Mouse (Mus musculus): ENCODE results near the gene Trim47. TPM values are rescaled to one million over a fixed set of nuclear protein-coding genes. Genes with fewer than 3 reads are reported as not detected.
"Not testable (repeated sequence)": the region's sequence is repeated elsewhere in the genome, so short reads cannot be mapped to it uniquely, and the experiment has no call there.

Gene Trim47
- polyA plus RNA-seq, 1 experiment from 2014 or later = 2.7 TPM

GRCm38 (mm10) chr11:116098711-116099460 lies 28.1 kb downstream of the Trim47 start:
- ATAC-seq (ENCODE audit: low FRiP score) (no peak), DNase-seq (ENCODE audit: low spot score, missing footprints) (no peak)
- H3K36me3 ChIP-seq (ENCODE audit: control insufficient read depth, insufficient read depth, low read length) = no peaks in the 10 kb centered on the region
- H3K9ac ChIP-seq (ENCODE audit: low read length) = no peak overlapping the region
- WGBS = 79% methylated on average over 14 of the region's 14 CpGs
- H3K9me3 ChIP-seq (ENCODE audit: control insufficient read depth, low read length) = 0 out of 2 replicates have a peak, but pooled peaks cover 3% of the 10 kb centered on the region
- no peak overlapping the region for H3K4me3 ChIP-seq (ENCODE audit: low read depth, low read length)
- H3K27me3 ChIP-seq (ENCODE audit: control insufficient read depth, insufficient read depth, low read length) = no peaks in the 10 kb centered on the region
- H3K4me1 ChIP-seq (ENCODE audit: control insufficient read depth, insufficient read depth, low read length) = peaks cover 9% of the 10 kb centered on the region
- no peak overlapping the region for H3K4me2 ChIP-seq
- H3K27ac ChIP-seq (ENCODE audit: low read depth, low read length) = no peak overlapping the region

- DNase-seq (ENCODE audit: low spot score, missing footprints) = peak; percentile 88
- 92% methylated on average over 5 of the region's 5 CpGs for WGBS
- no peak overlapping the region for H3K27ac ChIP-seq (ENCODE audit: low read depth, low read length)
- no peak overlapping the region for H3K9ac ChIP-seq (ENCODE audit: low read length)
- 0 out of 2 replicates have a peak, but pooled peaks cover 3% of the 10 kb centered on the region for H3K9me3 ChIP-seq (ENCODE audit: control insufficient read depth, low read length)
- H3K4me1 ChIP-seq (ENCODE audit: control insufficient read depth, insufficient read depth, low read length) = no peaks in the 10 kb centered on the region
- no peak overlapping the region for H3K4me3 ChIP-seq (ENCODE audit: low read depth, low read length)
- no peaks in the 10 kb centered on the region for H3K36me3 ChIP-seq (ENCODE audit: control insufficient read depth, insufficient read depth, low read length)
- ATAC-seq (ENCODE audit: low FRiP score) = no peak
- no peak overlapping the region for H3K4me2 ChIP-seq
- H3K27me3 ChIP-seq (ENCODE audit: control insufficient read depth, insufficient read depth, low read length) = no peaks in the 10 kb centered on the region
These were observed 30.5 kb downstream of the Trim47 start for GRCm38 (mm10) chr11:116096213-116097108.

- no peaks in the 10 kb centered on the region for H3K36me3 ChIP-seq (ENCODE audit: control insufficient read depth, insufficient read depth, low read length)
- WGBS = 88% methylated on average over 3 of the region's 3 CpGs
- no peaks in the 10 kb centered on the region for H3K27me3 ChIP-seq (ENCODE audit: control insufficient read depth, insufficient read depth, low read length)
- H3K4me1 ChIP-seq (ENCODE audit: control insufficient read depth, insufficient read depth, low read length) = no peaks in the 10 kb centered on the region
- no peak overlapping the region for H3K27ac ChIP-seq (ENCODE audit: low read depth, low read length)
- H3K9me3 ChIP-seq (ENCODE audit: control insufficient read depth, low read length) = 0 out of 2 replicates have a peak, but pooled peaks cover 3% of the 10 kb centered on the region
- no peak overlapping the region for H3K4me2 ChIP-seq
- ATAC-seq (ENCODE audit: low FRiP score) (no peak), DNase-seq (ENCODE audit: low spot score, missing footprints) (no peak)
- no peak overlapping the region for H3K4me3 ChIP-seq (ENCODE audit: low read depth, low read length)
- H3K9ac ChIP-seq (ENCODE audit: low read length) = no peak overlapping the region
These were observed 31.4 kb downstream of the Trim47 start for GRCm38 (mm10) chr11:116095573-116095972.

- no peak for DNase-seq (ENCODE audit: low spot score, missing footprints)
- H3K4me2 ChIP-seq = no peak overlapping the region
- 69% methylated on average over 16 of the region's 16 CpGs for WGBS
- no peak for ATAC-seq (ENCODE audit: low FRiP score)
- H3K9me3 ChIP-seq (ENCODE audit: control insufficient read depth, low read length) = 0 out of 2 replicates have a peak, but pooled peaks cover 3% of the 10 kb centered on the region
- no peak overlapping the region for H3K4me3 ChIP-seq (ENCODE audit: low read depth, low read length)
- H3K27ac ChIP-seq (ENCODE audit: low read depth, low read length) = 0 out of 2 replicates have a peak overlapping the region, but pooled peaks have one; percentile 15
- H3K36me3 ChIP-seq (ENCODE audit: control insufficient read depth, insufficient read depth, low read length) = no peaks in the 10 kb centered on the region
- no peaks in the 10 kb centered on the region for H3K4me1 ChIP-seq (ENCODE audit: control insufficient read depth, insufficient read depth, low read length)
- no peaks in the 10 kb centered on the region for H3K27me3 ChIP-seq (ENCODE audit: control insufficient read depth, insufficient read depth, low read length)
- no peak overlapping the region for H3K9ac ChIP-seq (ENCODE audit: low read length)
These were observed 33.0 kb downstream of the Trim47 start for GRCm38 (mm10) chr11:116093771-116094565.

DNA sequence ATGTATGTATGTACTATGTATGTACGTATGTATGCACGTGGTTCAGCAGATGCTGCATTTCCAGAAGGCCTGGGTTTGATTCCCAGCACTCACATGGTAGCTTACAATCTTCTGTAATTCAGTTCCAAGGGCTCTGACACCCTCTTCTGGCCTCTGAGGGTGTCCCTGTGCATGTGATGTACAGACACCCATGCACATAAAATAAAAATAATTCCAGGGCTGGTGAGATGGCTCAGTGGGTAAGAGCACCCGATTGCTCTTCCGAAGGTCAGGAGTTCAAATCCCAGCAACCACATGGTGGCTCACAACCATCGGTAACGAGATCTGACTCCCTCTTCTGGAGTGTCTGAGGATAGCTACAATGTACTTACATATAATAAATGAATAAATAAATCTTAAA lies 34.1 kb downstream of the Trim47 start:
- H3K4me1 ChIP-seq (ENCODE audit: control insufficient read depth, insufficient read depth, low read length); H3K27ac ChIP-seq (ENCODE audit: low read depth, low read length); H3K36me3 ChIP-seq (ENCODE audit: control insufficient read depth, insufficient read depth, low read length); H3K4me3 ChIP-seq (ENCODE audit: low read depth, low read length); H3K4me2 ChIP-seq; ATAC-seq (ENCODE audit: low FRiP score); DNase-seq (ENCODE audit: low spot score, missing footprints); H3K9me3 ChIP-seq (ENCODE audit: control insufficient read depth, low read length); H3K27me3 ChIP-seq (ENCODE audit: control insufficient read depth, insufficient read depth, low read length); H3K9ac ChIP-seq (ENCODE audit: low read length): not testable (repeated sequence)
- 95% methylated on average over 6 of the region's 6 CpGs for WGBS

- H3K4me2 ChIP-seq = no peak overlapping the region
- no peak overlapping the region for H3K9ac ChIP-seq (ENCODE audit: low read length)
- peaks cover 7% of the 10 kb centered on the region; the same call in 1 of the 2 replicates for H3K4me1 ChIP-seq (ENCODE audit: control insufficient read depth, insufficient read depth, low read length)
- DNase-seq (ENCODE audit: low spot score, missing footprints) (no peak), ATAC-seq (ENCODE audit: low FRiP score) (no peak)
- 88% methylated on average over 6 of the region's 6 CpGs for WGBS
- H3K36me3 ChIP-seq (ENCODE audit: control insufficient read depth, insufficient read depth, low read length) = no peaks in the 10 kb centered on the region
- 0 out of 2 replicates have a peak, but pooled peaks cover under 1% of the 10 kb centered on the region for H3K9me3 ChIP-seq (ENCODE audit: control insufficient read depth, low read length)
- H3K4me3 ChIP-seq (ENCODE audit: low read depth, low read length) = no peak overlapping the region
- no peaks in the 10 kb centered on the region for H3K27me3 ChIP-seq (ENCODE audit: control insufficient read depth, insufficient read depth, low read length)
- no peak overlapping the region for H3K27ac ChIP-seq (ENCODE audit: low read depth, low read length)
These were observed 35.4 kb downstream of the Trim47 start for GRCm38 (mm10) chr11:116091591-116091990.

GRCm38 (mm10) chr11:116089545-116089944 lies 37.5 kb downstream of the Trim47 start:
- Histone ChIP-seq H3K27ac (ENCODE audit: low read depth, low read length) (no peak overlapping the region), H3K4me2 (no peak overlapping the region), H3K36me3 (ENCODE audit: control insufficient read depth, insufficient read depth, low read length) (no peaks in the 10 kb centered on the region), H3K27me3 (ENCODE audit: control insufficient read depth, insufficient read depth, low read length) (no peaks in the 10 kb centered on the region), H3K9ac (ENCODE audit: low read length) (no peak overlapping the region), H3K4me1 (ENCODE audit: control insufficient read depth, insufficient read depth, low read length) (peaks cover 15% of the 10 kb centered on the region), H3K9me3 (ENCODE audit: control insufficient read depth, low read length) (no peaks in the 10 kb centered on the region), H3K4me3 (ENCODE audit: low read depth, low read length) (no peak overlapping the region)
- WGBS = 90% methylated on average over 6 of the region's 6 CpGs
- DNase-seq (ENCODE audit: low spot score, missing footprints) (no peak), ATAC-seq (ENCODE audit: low FRiP score) (no peak)

DNA sequence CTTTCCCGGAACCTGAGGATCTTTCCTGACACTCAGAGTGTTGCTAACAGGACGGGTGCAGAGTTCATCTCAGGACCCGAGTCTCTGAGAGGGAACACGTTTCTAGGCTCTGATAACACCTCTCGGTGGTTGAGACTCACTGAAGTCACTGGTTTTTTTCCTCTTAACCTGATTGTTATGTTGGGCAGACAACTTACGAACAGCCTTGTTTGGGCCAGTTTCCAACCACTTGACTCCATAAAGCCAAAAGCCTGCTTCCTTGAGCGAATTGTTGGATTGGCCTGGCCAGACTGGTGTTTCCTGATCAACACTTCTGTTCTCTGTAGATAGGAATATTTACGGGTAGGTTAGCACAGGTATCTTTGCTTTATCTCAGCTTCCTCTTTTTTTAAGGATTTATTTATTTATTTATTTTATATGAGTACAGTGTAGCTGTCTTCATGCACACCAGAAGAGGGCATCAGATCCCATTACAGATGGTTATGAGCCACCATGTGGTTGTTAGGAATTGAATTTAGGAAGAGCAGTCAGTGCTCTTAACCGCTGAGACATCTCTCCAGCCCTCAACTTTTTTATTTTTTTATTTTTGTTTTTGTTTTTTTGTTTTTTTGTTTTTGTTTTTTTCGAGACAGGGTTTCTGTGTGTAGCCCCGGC lies 38.1 kb downstream of the Trim47 start:
- H3K27ac ChIP-seq (ENCODE audit: low read depth, low read length) = no peak overlapping the region
- H3K9ac ChIP-seq (ENCODE audit: low read length) = no peak overlapping the region
- no peaks in the 10 kb centered on the region for H3K27me3 ChIP-seq (ENCODE audit: control insufficient read depth, insufficient read depth, low read length)
- 89% methylated on average over 11 of the region's 11 CpGs for WGBS
- H3K4me3 ChIP-seq (ENCODE audit: low read depth, low read length) = no peak overlapping the region
- no peak for ATAC-seq (ENCODE audit: low FRiP score)
- no peak for DNase-seq (ENCODE audit: low spot score, missing footprints)
- H3K36me3 ChIP-seq (ENCODE audit: control insufficient read depth, insufficient read depth, low read length) = no peaks in the 10 kb centered on the region
- H3K4me2 ChIP-seq = no peak overlapping the region
- no peaks in the 10 kb centered on the region for H3K9me3 ChIP-seq (ENCODE audit: control insufficient read depth, low read length)
- H3K4me1 ChIP-seq (ENCODE audit: control insufficient read depth, insufficient read depth, low read length) = peaks cover 15% of the 10 kb centered on the region
